Mouse (Mus musculus) retina, adult 2 months (tissue): Measurements from ENCODE around the gene Tpd52l2.
"Not testable (repeated sequence)": the region's sequence is repeated elsewhere in the genome, so short reads cannot be mapped to it uniquely, and the experiment has no call there.

Experiments used
- DNase-seq: peaks from one replicate; pipeline ENCODE4 v3.0.0-alpha.2; 2012; ENCODE audit warnings: low read depth, low spot score

Tpd52l2 gene

GRCm38 (mm10) chr2:181487338-181488277 is 9.3 kb upstream of the Tpd52l2 start:
- DNase-seq: no peak

DNA sequence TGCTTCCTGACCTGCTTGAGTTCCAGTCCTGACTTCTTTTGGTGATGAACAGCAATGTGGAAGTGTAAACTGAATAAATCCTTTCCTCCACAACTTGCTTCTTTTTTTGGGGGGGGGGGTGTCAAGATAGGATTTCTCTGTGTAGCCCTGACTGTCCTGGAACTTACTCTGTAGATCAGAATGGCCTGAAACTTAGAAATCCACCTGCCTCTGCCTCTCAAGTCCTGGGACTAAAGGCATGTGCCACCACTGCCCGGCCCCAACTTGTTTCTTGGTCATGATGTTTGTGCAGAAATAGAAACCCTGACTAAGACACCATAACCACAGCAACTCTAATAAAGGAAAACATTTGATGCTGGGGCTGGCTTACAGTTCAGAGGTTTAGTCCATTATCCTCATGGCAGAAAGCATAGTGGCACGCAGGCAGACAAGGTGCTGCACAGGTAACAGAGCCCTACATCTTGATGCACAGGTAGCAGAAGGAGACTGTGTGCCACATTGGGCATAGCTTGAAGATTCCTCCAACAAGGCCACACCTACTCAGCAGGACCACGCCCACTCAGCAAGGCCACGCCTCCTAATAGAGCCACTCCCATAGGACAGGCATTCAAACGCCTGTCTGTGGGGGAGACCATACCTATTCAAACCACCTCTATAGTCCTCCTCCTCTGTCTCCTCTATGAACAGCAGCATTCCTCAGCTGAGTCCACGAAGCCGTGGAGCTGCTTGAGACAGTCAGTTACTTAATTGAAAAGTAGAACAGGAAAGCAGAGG is 5.3 kb upstream of the Tpd52l2 start:
- DNase-seq: no peak

GRCm38 (mm10) chr2:181492206-181492605 is 4.7 kb upstream of the Tpd52l2 start:
- DNase-seq: no peak

DNA sequence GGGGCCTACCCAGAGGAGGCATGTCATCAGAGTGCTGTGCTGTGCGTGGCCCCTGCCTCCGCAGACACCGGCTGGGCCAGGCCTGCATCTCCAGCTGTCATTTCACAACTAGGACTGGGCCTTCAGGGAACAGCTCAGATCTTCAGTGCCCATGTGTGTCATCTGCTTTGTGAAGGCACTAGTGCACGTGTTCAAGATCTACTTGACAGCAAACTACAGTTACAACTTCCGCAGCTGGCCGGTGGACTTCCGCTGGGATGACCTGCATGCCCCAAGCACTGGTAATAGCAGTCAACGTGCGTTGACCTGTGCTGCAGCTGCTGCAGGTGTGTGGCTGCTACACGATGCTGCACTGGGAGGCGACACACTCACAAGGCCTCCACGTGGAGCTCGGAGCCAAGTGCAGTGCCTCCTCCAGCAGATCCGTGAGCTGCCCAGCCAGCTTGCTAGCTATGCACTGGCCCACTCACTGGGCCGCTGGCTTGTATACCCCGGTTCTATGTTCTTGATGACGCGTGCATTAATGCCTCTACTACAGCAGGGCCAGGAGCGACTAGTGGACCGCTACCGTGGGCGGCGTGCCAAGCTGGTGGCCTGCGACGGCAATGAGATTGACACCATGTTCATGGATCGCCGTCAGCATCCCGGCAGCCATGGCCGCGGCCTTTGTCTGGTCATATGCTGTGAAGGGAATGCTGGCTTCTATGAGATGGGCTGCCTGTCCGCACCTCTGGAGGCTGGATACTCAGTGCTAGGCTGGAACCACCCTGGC is 3.6 kb upstream of the Tpd52l2 start, which contains the start of gene Abhd16b:
TSS of gene Abhd16b (plus strand) at position 51 of the 772 bp plus-strand sequence.
- DNase-seq: no peak

- no peak for DNase-seq
Measured at GRCm38 (mm10) chr2:181494266-181494945, 2.5 kb upstream of the Tpd52l2 start.

DNA sequence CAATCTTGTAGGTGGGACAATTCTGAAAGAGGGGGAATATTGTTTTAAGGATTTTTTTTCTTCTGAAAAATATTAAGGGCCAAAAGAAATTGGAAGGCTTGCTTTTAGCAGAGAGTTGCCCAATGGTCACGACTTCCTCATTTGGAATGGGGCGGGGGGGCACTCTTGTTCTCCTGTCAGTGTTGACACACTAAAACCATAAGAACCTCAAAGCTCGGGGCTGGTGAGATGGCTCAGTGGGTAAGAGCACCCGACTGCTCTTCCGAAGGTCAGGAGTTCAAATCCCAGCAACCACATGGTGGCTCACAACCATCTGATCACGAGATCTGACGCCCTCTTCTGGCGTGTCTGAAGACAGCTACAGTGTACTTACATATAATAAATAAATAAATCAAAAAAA is 1.1 kb upstream of the Tpd52l2 start:
- DNase-seq: not testable (repeated sequence)

DNA sequence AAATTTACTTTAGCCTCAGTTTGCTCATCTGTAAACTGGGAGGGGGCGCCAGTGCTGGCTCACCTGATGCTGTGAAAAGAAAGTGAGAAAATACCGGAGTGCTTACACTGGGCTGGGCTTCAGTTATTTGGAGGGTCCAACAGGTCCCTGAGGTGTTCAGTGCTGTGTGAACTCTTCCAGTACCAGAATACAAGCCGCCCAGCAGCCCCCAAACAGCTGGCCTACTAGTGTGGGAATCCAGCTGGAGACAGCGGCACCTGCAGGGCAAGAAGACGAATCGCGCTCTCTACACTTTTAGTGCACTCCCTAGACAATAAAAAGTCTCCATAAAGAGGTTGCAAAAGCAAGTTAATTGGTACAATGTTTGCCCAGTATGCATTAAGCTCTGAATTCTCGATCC is 661 bp upstream of the Tpd52l2 start:
- no peak for DNase-seq

DNA sequence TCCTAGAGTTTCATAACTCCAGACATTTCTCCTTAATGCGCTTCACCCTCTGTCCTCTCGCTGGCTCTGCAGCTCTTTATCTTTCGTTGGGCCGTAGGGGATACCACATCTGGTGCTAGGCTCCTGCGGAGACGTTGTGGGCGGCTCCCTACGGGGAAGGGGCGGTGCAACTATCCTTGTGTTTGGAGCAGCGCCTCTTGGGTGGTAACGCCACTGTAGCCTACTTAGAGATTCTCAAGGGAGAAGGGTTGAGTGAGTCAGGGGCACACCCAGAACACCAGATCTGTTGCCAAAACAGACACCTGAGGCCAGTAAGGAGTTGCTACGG is 570 bp downstream of the Tpd52l2 start:
- no peak for DNase-seq

DNA sequence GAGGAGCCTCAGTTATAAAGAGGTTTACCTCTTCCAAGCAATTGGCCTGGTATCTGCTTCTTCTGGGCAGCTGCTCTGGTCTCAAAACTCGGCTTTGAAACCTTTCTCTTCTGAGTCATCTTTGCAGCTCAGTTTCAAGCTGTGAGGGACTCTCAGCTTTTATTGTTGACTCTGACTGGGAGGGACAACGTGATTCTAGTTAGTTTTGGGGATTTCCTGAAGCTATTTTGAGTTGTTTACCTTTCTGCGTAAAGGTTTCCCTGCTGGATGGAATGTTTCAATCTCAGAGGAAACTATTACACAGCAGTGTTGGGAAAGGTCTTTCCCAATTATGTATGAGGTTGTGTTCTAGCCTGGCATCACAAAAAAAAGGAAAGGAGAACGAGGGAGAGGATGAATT is 1.7 kb downstream of the Tpd52l2 start:
- DNase-seq: no peak

GRCm38 (mm10) chr2:181509191-181509590 is 12.2 kb downstream of the Tpd52l2 start:
- no peak for DNase-seq

GRCm38 (mm10) chr2:181511231-181511630 is 14.3 kb downstream of the Tpd52l2 start:
- no peak for DNase-seq

DNA sequence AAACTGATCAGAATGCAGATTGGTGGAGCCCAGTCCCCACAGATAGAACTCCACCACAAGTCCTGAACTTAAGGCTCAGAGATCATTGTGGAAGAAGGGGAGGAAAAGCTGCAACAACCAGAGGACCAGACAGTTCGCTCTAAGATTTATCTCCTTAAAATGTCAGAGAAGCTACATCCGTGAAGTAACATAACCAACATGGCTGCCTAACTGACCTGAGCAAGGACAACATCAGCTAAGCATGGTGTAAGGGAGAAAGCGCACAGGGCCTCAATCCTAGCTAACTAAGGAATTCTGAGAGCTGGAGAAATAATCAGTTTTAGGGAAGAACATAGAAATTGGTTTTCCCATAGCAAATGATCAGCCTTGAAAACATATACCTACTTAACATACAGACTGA is 22.3 kb downstream of the Tpd52l2 start:
- DNase-seq: no peak

DNA sequence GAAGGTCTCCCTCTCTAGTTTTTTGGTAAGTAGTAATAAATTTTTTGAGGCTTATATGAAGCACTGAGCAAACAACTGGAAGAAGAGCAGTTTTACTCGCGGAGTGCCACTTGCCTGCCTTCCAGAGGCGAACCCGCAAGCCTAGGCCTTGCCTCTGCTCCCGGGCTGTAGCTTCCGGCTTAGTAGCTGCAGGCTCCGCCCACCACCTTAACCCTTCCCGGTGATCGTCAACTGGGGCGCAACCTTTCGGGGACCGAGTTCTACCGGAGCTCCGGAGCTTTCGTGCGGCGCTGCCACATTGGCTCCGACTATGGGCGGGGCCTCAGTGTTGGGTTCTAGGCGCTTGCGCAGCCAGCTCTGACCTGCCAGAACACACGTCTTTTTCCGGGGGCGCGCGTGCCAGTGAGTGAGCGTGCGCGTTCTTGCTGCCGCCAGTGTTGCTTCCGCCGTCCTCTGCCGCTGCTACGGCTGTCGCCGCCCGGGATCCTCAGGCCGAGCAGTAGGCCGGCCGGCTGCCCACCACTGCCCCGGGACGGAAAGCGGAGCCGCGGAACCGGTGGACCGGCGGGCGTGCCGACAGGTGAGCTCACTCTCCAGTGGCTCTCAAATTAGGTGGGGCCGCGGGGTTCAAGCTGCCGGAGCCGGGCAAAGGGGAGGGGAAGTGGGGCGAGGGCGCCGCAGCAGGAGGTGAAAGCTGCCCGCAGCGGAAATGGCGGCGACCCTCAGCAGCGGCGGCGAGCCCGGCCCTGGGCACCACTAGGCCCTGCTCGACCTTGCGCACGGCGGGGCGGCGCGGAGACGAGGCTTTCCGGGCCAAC is 23.4 kb downstream of the Tpd52l2 start, which contains the start of gene Dnajc5:
TSS of gene Dnajc5 (plus strand) at position 368 of the 818 bp plus-strand sequence.
- DNase-seq: peak; percentile 89

DNA sequence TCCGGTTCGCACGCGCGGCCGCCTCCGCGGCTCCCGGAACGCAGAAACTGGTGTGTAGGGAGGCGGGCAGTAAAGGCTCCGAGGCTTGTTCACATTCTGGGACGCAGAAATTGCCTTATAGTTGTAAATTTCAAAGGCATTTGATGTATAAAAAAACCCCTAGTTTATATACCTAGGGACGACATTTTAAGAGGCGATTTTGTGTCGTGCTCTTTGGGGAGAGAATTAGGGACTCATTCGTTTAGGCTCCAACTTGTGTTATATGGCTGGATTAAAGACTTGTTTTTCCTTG is 23.9 kb downstream of the Tpd52l2 start:
- DNase-seq: no peak

GRCm38 (mm10) chr2:181521491-181521890 is 24.5 kb downstream of the Tpd52l2 start:
- DNase-seq: no peak

DNA sequence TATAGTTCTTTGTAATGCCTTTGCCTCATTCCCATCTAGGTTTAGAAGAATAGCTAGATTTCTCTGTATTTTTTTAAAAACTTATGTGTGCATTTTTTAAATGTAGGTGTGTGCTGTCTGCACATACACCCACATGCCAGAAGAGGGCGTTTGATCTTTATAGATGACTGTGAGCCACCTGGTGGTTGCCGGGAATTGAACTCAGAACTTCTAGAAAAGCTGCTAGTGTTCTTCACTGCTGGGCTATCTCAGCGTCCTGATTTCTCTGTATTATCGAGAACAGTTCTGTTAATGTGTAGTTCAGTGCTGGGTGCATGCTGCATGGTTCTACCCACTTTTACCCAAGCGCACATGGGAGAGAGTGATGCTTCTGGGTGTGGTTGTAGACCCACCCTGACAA is 25.9 kb downstream of the Tpd52l2 start:
- DNase-seq: no peak

GRCm38 (mm10) chr2:181525526-181525925 is 28.6 kb downstream of the Tpd52l2 start:
- no peak for DNase-seq

DNA sequence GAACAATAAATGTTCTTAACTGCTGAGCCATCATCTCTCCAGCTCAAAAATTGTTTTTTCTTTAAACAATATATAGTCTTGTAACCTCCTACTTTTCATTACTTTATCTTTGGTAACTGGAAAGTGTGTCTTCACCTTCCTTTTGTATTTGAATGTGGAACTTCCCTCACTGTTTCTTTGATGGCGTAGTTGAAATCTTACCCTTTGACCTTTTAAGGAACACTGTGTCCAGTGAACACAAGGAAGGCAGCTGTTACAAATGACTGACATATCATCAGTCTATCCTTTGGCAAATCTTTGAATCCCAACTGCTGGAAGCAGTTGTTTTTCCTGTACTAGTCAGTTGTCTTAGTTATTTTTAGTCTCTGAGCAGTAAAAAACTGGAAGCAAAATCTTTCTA is 32.1 kb downstream of the Tpd52l2 start:
- no peak for DNase-seq

- no peak for DNase-seq
Measured at GRCm38 (mm10) chr2:181532589-181532988, 35.6 kb downstream of the Tpd52l2 start.

- no peak for DNase-seq
Measured at GRCm38 (mm10) chr2:181536410-181536809, 39.5 kb downstream of the Tpd52l2 start.
